ENCODE assay signal across 22 mouse cellular contexts in genomic region chr4:95196106-95196505, GRCm38 (mm10).
A peak's percentile ranks its signal among the peaks of the same experiment; 100 is the strongest.
DNase-seq lines count a peak whose midpoint lies in the region; ATAC-seq and TF ChIP-seq lines count a peak whose summit lies in the region.
"Had no signal": no experiment of that assay in that cellular context is flagged by ENCODE, and none has a peak within 500 bp of the region (broad histone marks: within the 10 kb centered on the region; RNA-seq: fewer than 3 reads in every experiment).

No protein-coding gene starts in this region.

- TF ChIP-seq CTCF in lung, postnatal 0 days (IDR thresholded peaks at IDR 0.05) = no peak

- no peak overlapping the region for H3K4me2 ChIP-seq in lung, postnatal 0 days (replicated peaks; ENCODE audit: low read depth, low read length)
- H3K4me2 ChIP-seq: embryonic facial prominence, embryonic 15.5 days; heart, embryonic 13.5 days; hindbrain, embryonic 13.5 days; intestine, embryonic 15.5 days; neural tube, embryonic 13.5 days had no signal

- no peak overlapping the region for H3K4me3 ChIP-seq in lung, postnatal 0 days (ENCODE audit: low read depth, low read length)
- H3K4me3 ChIP-seq: embryonic facial prominence, embryonic 15.5 days; heart, embryonic 13.5 days; hindbrain, embryonic 13.5 days; intestine, embryonic 15.5 days; neural tube, embryonic 13.5 days had no signal

- H3K36me3 ChIP-seq in splenic B cell, adult 2 months (ENCODE audit: control insufficient read depth, insufficient read depth, low read length, poor library complexity, severe bottlenecking) = no peaks in the 10 kb centered on the region
- H3K36me3 ChIP-seq in lung, postnatal 0 days (ENCODE audit: insufficient read depth, low read length) = no peaks in the 10 kb centered on the region
- H3K36me3 ChIP-seq: embryonic facial prominence, embryonic 15.5 days; heart, embryonic 13.5 days; hindbrain, embryonic 13.5 days; intestine, embryonic 15.5 days; neural tube, embryonic 13.5 days had no signal

- no peaks in the 10 kb centered on the region for H3K27me3 ChIP-seq in splenic B cell, adult 2 months (ENCODE audit: control insufficient read depth, insufficient read depth, low read length, poor library complexity, severe bottlenecking)
- H3K27me3 ChIP-seq in lung, postnatal 0 days (replicated peaks; ENCODE audit: insufficient read depth, low read length) = no peaks in the 10 kb centered on the region
- H3K27me3 ChIP-seq: embryonic facial prominence, embryonic 15.5 days; heart, embryonic 13.5 days; hindbrain, embryonic 13.5 days; intestine, embryonic 15.5 days; neural tube, embryonic 13.5 days; Patski had no signal

- peak; percentile 36 for DNase-seq in CD4-positive, CD25-positive, alpha-beta regulatory T cell, adult 2 months (ENCODE audit: low read depth, low spot score)
- DNase-seq in T-cell, adult 2 months (ENCODE audit: low spot score) = peak; percentile 12
- DNase-seq in splenic B cell, adult 2 months (ENCODE audit: low read depth, low spot score) = peak; percentile 37
- DNase-seq in layer of hippocampus, adult 11-12 months (ENCODE audit: low spot score) = no peak
- DNase-seq in lung, postnatal 0 days (ENCODE audit: low spot score) = no peak
- DNase-seq in thymus, postnatal 36 days = no peak
- DNase-seq: adrenal gland, adult 8-10 months; cerebellum, adult 2 months; cerebellum, postnatal 36 days; heart, postnatal 14 days; kidney, adult 8-10 months; kidney, postnatal 14 days; layer of hippocampus, postnatal 36 days; midbrain, embryonic 14.5 days had no signal

- H3K27ac ChIP-seq in lung, postnatal 0 days (ENCODE audit: low read length) = no peak overlapping the region
- H3K27ac ChIP-seq: embryonic facial prominence, embryonic 15.5 days; heart, embryonic 13.5 days; hindbrain, embryonic 13.5 days; intestine, embryonic 15.5 days; neural tube, embryonic 13.5 days had no signal

- no peak overlapping the region for H3K9ac ChIP-seq in lung, postnatal 0 days (replicated peaks; ENCODE audit: low read depth)
- H3K9ac ChIP-seq: embryonic facial prominence, embryonic 15.5 days; heart, embryonic 13.5 days; hindbrain, embryonic 13.5 days; intestine, embryonic 15.5 days; neural tube, embryonic 13.5 days had no signal

- ATAC-seq in inflammation-experienced regulatory T-cells, adult 6 months = peak; percentile 22
- no peak for ATAC-seq in lung, postnatal 0 days
- ATAC-seq: forebrain, embryonic 14.5 days; intestine, embryonic 15.5 days had no signal

- 0 out of 2 replicates have a peak, but pooled peaks cover 7% of the 10 kb centered on the region for H3K4me1 ChIP-seq in lung, postnatal 0 days (ENCODE audit: insufficient read depth, low read depth, low read length)
- H3K4me1 ChIP-seq: hindbrain, embryonic 13.5 days; neural tube, embryonic 13.5 days had no signal

- TF ChIP-seq EP300 in lung, postnatal 0 days (IDR thresholded peaks at IDR 0.05) = no peak

- no peaks in the 10 kb centered on the region for H3K9me3 ChIP-seq in lung, postnatal 0 days (ENCODE audit: low read length)
- H3K9me3 ChIP-seq: embryonic facial prominence, embryonic 15.5 days; heart, embryonic 13.5 days; hindbrain, embryonic 13.5 days; intestine, embryonic 15.5 days; neural tube, embryonic 13.5 days had no signal

- 40% methylated on average over 2 of the region's 2 CpGs for WGBS in lung, postnatal 0 days

Comparison
In these comparisons a context has a peak if more than half of its experiments do, and no peak if none do; other contexts are left out.
1. DNase-seq: peak in CD4-positive, CD25-positive, alpha-beta regulatory T cell, adult 2 months (single experiment), T-cell, adult 2 months (single experiment) and splenic B cell, adult 2 months (single experiment); none in layer of hippocampus, adult 11-12 months (single experiment), lung, postnatal 0 days (single experiment) and thymus, postnatal 36 days (0 of 2).